Mouse (Mus musculus): ENCODE results near the gene Cacnb1. TPM values are rescaled to one million over a fixed set of nuclear protein-coding genes. Genes with fewer than 3 reads are reported as not detected.

Cacnb1 gene
- polyA plus RNA-seq, 1 experiment from 2014 or later, result 3.5 TPM

DNA sequence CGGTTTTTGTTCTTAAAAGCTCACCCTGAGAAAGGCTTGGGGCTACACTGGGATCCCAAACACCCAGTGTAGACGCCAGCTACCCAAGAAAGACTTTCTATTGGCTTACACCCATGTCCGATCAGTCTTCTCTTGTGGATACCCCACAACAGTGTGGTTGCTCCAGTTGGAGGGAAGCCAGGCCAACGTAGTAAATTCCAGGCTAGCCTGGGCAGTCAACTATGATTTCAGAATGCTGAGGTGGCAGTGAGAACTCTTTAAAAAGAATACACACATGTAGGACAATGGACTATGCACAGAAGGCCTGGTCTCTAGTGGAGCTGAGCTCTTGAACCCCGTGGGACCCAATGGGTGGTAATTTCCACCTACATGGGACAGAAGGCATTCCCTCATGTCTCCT, 48.1 kb downstream of the Cacnb1 start:
- Histone ChIP-seq H3K4me3 (ENCODE audit: low read depth, low read length) (no peak overlapping the region), H3K36me3 (ENCODE audit: insufficient read depth, low read length) (no peaks in the 10 kb centered on the region), H3K4me1 (ENCODE audit: insufficient read depth, low read depth, low read length) (no peaks in the 10 kb centered on the region), H3K27ac (ENCODE audit: low read length) (no peak overlapping the region), H3K9ac (replicated peaks; ENCODE audit: low read depth) (no peak overlapping the region), H3K9me3 (ENCODE audit: low read length) (no peaks in the 10 kb centered on the region), H3K4me2 (replicated peaks; ENCODE audit: low read depth, low read length) (no peak overlapping the region), H3K27me3 (replicated peaks; ENCODE audit: insufficient read depth, low read length) (no peaks in the 10 kb centered on the region)
- no peak for DNase-seq (ENCODE audit: low spot score)
- no peak for ATAC-seq
- TF ChIP-seq CTCF (IDR thresholded peaks at IDR 0.05), result no peak
- TF ChIP-seq EP300 (IDR thresholded peaks at IDR 0.05), result no peak
- WGBS, result 67% methylated on average over 5 of the region's 5 CpGs

DNA sequence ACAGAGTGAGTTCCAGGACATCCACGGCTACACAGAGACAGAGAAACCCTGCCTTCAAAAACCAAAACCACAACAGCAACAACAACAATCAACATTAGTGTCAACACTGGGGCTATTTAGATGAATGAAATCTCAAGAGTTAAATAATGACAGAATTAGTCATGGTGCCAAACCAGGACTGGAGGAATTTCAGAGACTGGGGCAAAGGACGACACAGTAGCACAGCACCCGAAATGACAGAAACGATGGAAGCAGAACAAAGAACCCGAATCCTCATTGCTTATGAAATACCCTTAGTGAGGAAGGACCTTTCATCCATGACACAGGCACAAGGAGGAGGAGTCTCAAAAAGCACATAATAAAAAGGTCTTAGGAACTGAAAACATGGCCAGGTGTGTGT, 48.7 kb downstream of the Cacnb1 start:
- 88% methylated on average over 5 of the region's 5 CpGs for WGBS
- no peak for ATAC-seq

DNA sequence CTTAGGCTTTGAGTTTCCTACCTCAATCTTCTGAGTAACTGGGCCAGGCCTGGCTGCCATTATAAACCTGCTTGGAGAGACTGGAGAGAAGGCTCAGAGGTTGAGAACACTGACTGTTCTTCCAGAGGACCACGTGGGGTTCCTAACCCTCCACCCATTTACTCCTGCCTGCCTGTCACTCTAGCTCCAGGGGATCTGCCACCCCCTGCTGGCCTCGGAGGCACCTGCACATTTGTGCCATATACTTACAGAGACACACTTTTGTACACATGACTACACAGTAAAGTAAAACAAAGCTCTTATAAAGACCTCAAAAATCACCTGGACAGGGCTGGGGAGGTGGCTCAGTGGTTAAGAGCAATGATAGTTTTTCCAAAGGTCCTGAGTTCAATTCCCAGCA, 50.4 kb downstream of the Cacnb1 start:
- no peak for ATAC-seq
- H3K36me3 ChIP-seq (ENCODE audit: insufficient read depth, low read length), result no peaks in the 10 kb centered on the region
- DNase-seq (ENCODE audit: low spot score), result no peak
- no peaks in the 10 kb centered on the region for H3K4me1 ChIP-seq (ENCODE audit: insufficient read depth, low read depth, low read length)
- H3K27me3 ChIP-seq (replicated peaks; ENCODE audit: insufficient read depth, low read length), result no peaks in the 10 kb centered on the region
- WGBS, result 82% methylated on average over 2 of the region's 2 CpGs
- H3K9me3 ChIP-seq (ENCODE audit: low read length), result no peaks in the 10 kb centered on the region
- no peak overlapping the region for H3K4me2 ChIP-seq (replicated peaks; ENCODE audit: low read depth, low read length)
- no peak overlapping the region for H3K4me3 ChIP-seq (ENCODE audit: low read depth, low read length)
- H3K9ac ChIP-seq (replicated peaks; ENCODE audit: low read depth), result no peak overlapping the region
- no peak overlapping the region for H3K27ac ChIP-seq (ENCODE audit: low read length)
- TF ChIP-seq CTCF (IDR thresholded peaks at IDR 0.05) (peak; percentile 32; the same call in 1 of the 2 replicates), EP300 (IDR thresholded peaks at IDR 0.05) (no peak)

More for the DNA sequence above, 48.7 kb downstream of the Cacnb1 start:
- DNase-seq (ENCODE audit: low spot score), result no peak
- no peak overlapping the region for H3K4me3 ChIP-seq (ENCODE audit: low read depth, low read length)
- TF ChIP-seq EP300 (IDR thresholded peaks at IDR 0.05) (no peak), CTCF (IDR thresholded peaks at IDR 0.05) (no peak)
- H3K27me3 ChIP-seq (replicated peaks; ENCODE audit: insufficient read depth, low read length), result no peaks in the 10 kb centered on the region
- no peaks in the 10 kb centered on the region for H3K9me3 ChIP-seq (ENCODE audit: low read length)
- no peaks in the 10 kb centered on the region for H3K36me3 ChIP-seq (ENCODE audit: insufficient read depth, low read length)
- no peak overlapping the region for H3K4me2 ChIP-seq (replicated peaks; ENCODE audit: low read depth, low read length)
- H3K27ac ChIP-seq (ENCODE audit: low read length), result no peak overlapping the region
- H3K4me1 ChIP-seq (ENCODE audit: insufficient read depth, low read depth, low read length), result no peaks in the 10 kb centered on the region
- no peak overlapping the region for H3K9ac ChIP-seq (replicated peaks; ENCODE audit: low read depth)

DNA sequence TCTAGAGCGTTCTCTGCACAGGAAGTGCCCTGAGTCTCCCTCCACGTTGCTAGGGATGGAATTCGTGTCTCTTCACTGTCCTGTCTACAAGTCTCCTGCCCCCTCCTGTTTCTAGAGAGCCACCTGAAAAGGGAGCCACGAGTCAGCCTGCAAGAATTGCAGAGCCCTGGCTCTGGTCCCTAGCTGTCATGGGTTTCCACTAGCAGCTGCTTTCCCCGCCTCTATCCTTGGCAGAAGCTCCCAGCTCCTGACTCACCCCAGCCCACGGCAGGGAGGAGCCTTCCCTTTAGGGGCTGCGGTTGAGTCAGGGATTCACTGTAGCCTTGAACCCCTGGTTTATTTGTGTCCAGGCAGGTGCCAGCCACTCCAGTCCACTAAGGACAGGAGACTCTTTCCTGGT, 51.6 kb downstream of the Cacnb1 start:
- H3K27ac ChIP-seq (ENCODE audit: low read length), result no peak overlapping the region
- no peak overlapping the region for H3K9ac ChIP-seq (replicated peaks; ENCODE audit: low read depth)
- ATAC-seq (peak; percentile 73), DNase-seq (ENCODE audit: low spot score) (peak; percentile 83)
- peak overlapping the region; percentile 12; the same call in 1 of the 2 replicates for H3K4me2 ChIP-seq (replicated peaks; ENCODE audit: low read depth, low read length)
- no peak for TF ChIP-seq EP300 (IDR thresholded peaks at IDR 0.05)
- no peak for TF ChIP-seq CTCF (IDR thresholded peaks at IDR 0.05)
- no peaks in the 10 kb centered on the region for H3K36me3 ChIP-seq (ENCODE audit: insufficient read depth, low read length)
- no peaks in the 10 kb centered on the region for H3K27me3 ChIP-seq (replicated peaks; ENCODE audit: insufficient read depth, low read length)
- H3K4me1 ChIP-seq (ENCODE audit: insufficient read depth, low read depth, low read length), result no peaks in the 10 kb centered on the region
- H3K9me3 ChIP-seq (ENCODE audit: low read length), result no peaks in the 10 kb centered on the region
- H3K4me3 ChIP-seq (ENCODE audit: low read depth, low read length), result no peak overlapping the region
- WGBS, result 20% methylated on average over 7 of the region's 7 CpGs

DNA sequence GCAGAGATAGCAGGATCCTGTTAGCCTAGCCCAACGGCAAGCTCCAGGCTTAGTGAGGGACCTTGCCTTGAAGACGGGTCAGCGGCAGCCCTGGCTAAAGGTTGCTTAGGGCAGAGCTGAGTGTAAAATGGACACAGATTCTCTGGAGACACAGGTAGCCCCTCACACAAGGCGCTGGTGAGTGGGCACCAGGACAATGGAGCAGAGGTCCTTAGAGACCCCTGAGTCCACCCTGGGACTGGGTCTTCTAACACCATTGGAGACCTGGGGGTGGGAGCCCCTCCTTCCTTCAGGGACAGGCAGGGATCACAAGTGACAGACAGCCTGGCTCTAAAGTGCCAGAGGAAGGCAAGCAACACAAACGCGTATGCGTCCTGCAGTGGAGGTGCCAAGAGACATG, 52.1 kb downstream of the Cacnb1 start:
- H3K4me1 ChIP-seq (ENCODE audit: insufficient read depth, low read depth, low read length), result no peaks in the 10 kb centered on the region
- H3K36me3 ChIP-seq (ENCODE audit: insufficient read depth, low read length), result no peaks in the 10 kb centered on the region
- H3K27me3 ChIP-seq (replicated peaks; ENCODE audit: insufficient read depth, low read length), result no peaks in the 10 kb centered on the region
- no peak overlapping the region for H3K4me3 ChIP-seq (ENCODE audit: low read depth, low read length)
- no peak overlapping the region for H3K27ac ChIP-seq (ENCODE audit: low read length)
- WGBS, result 71% methylated on average over 7 of the region's 7 CpGs
- peak; percentile 32 for ATAC-seq
- peak overlapping the region; percentile 12; the same call in 1 of the 2 replicates for H3K4me2 ChIP-seq (replicated peaks; ENCODE audit: low read depth, low read length)
- H3K9me3 ChIP-seq (ENCODE audit: low read length), result no peaks in the 10 kb centered on the region
- TF ChIP-seq EP300 (IDR thresholded peaks at IDR 0.05), result no peak
- no peak for TF ChIP-seq CTCF (IDR thresholded peaks at IDR 0.05)
- H3K9ac ChIP-seq (replicated peaks; ENCODE audit: low read depth), result no peak overlapping the region
- DNase-seq (ENCODE audit: low spot score), result no peak

DNA sequence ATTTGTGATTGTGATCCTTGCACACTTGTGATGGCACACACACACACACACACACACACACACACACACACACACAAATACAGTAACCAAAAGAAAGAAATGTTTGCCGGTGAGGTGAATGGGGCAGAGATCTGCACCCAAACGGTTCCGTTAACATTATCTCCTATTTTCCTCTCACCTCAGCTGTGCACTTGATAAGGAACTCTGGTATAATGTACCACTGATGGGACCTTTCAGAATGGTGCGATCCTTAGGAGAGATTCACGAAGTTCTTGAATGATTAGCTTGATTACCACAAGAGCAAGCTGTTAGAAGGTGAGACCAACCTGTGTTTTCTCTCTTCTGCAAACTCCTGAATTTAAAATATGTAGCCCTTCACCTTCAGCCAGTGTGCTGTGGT, 54.4 kb downstream of the Cacnb1 start:
- Histone ChIP-seq H3K27me3 (replicated peaks; ENCODE audit: insufficient read depth, low read length) (no peaks in the 10 kb centered on the region), H3K4me1 (ENCODE audit: insufficient read depth, low read depth, low read length) (no peaks in the 10 kb centered on the region), H3K4me2 (replicated peaks; ENCODE audit: low read depth, low read length) (no peak overlapping the region), H3K9me3 (ENCODE audit: low read length) (no peaks in the 10 kb centered on the region), H3K4me3 (ENCODE audit: low read depth, low read length) (no peak overlapping the region), H3K27ac (ENCODE audit: low read length) (no peak overlapping the region), H3K36me3 (ENCODE audit: insufficient read depth, low read length) (no peaks in the 10 kb centered on the region), H3K9ac (replicated peaks; ENCODE audit: low read depth) (no peak overlapping the region)
- 49% methylated on average over 5 of the region's 5 CpGs for WGBS
- TF ChIP-seq CTCF (IDR thresholded peaks at IDR 0.05) (no peak), EP300 (IDR thresholded peaks at IDR 0.05) (no peak)
- no peak for ATAC-seq
- no peak for DNase-seq (ENCODE audit: low spot score)

DNA sequence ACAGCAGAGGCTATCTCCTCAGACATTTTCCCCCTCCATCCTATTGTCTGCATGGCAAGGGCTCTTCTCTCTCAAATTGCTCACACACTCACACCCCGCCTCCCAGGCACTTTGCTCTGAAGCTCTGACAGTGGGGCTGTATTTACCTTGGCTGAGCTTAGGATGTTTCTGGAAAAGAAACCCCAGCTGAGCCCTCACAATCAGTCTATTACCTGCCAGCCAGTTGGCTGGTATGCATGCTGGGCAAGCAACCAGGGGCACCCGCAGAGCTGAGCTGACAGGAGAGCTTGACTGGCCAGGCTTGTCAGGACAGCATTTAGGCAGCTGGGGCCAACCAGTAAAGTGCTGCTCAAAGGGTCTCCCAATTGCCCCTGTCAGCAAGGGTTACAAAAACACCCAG, 55.7 kb downstream of the Cacnb1 start:
- DNase-seq (ENCODE audit: low spot score) (no peak), ATAC-seq (no peak)
- Histone ChIP-seq H3K4me2 (replicated peaks; ENCODE audit: low read depth, low read length) (no peak overlapping the region), H3K4me1 (ENCODE audit: insufficient read depth, low read depth, low read length) (no peaks in the 10 kb centered on the region), H3K27me3 (replicated peaks; ENCODE audit: insufficient read depth, low read length) (no peaks in the 10 kb centered on the region), H3K27ac (ENCODE audit: low read length) (no peak overlapping the region), H3K9me3 (ENCODE audit: low read length) (no peaks in the 10 kb centered on the region), H3K9ac (replicated peaks; ENCODE audit: low read depth) (no peak overlapping the region), H3K36me3 (ENCODE audit: insufficient read depth, low read length) (no peaks in the 10 kb centered on the region), H3K4me3 (ENCODE audit: low read depth, low read length) (no peak overlapping the region)
- TF ChIP-seq CTCF (IDR thresholded peaks at IDR 0.05), result no peak
- TF ChIP-seq EP300 (IDR thresholded peaks at IDR 0.05), result no peak
- 39% methylated on average over 2 of the region's 2 CpGs for WGBS
